Mouse (Mus musculus): ENCODE measurements at regions not wholly inside any gene's neighbourhood (a gene's known extent, or its start where the extent isn't known, plus 50 kb on each side); places are given as distances from the start of the nearest gene placed in this dataset.

GRCm38 (mm10) chr2:94524536-94524935 is 86.6 kb upstream of the Api5 start:
- DNase-seq (ENCODE audit: extremely low read depth, low read depth, low spot score) = peak; percentile 6
- 26% methylated on average over 6 of the region's 6 CpGs for WGBS
- no peak overlapping the region for H3K27ac ChIP-seq (replicated peaks; ENCODE audit: insufficient read depth, low read depth, low read length)
- TF ChIP-seq CTCF (IDR thresholded peaks at IDR 0.05; ENCODE audit: low read depth, low read length) (no peak), POLR2A (IDR thresholded peaks at IDR 0.05; ENCODE audit: extremely low read depth, insufficient read depth, low read length) (no peak)
- no peak overlapping the region for H3K4me3 ChIP-seq (ENCODE audit: insufficient read depth, low read depth, low read length)
- H3K9ac ChIP-seq (ENCODE audit: low read depth, low read length) = no peak overlapping the region
- no peaks in the 10 kb centered on the region for H3K79me2 ChIP-seq (ENCODE audit: control insufficient read depth, insufficient read depth, low read length)
- no peaks in the 10 kb centered on the region for H3K4me1 ChIP-seq (ENCODE audit: control insufficient read depth, insufficient read depth, low read length)
- H3K27me3 ChIP-seq (ENCODE audit: control insufficient read depth, insufficient read depth, low read length) = no peaks in the 10 kb centered on the region
- no peaks in the 10 kb centered on the region for H3K36me3 ChIP-seq (ENCODE audit: control insufficient read depth, insufficient read depth, low read length)

- Histone ChIP-seq H3K27ac (replicated peaks; ENCODE audit: insufficient read depth, low read depth, low read length) (no peak overlapping the region), H3K36me3 (ENCODE audit: control insufficient read depth, insufficient read depth, low read length) (no peaks in the 10 kb centered on the region), H3K4me1 (ENCODE audit: control insufficient read depth, insufficient read depth, low read length) (no peaks in the 10 kb centered on the region), H3K27me3 (ENCODE audit: control insufficient read depth, insufficient read depth, low read length) (no peaks in the 10 kb centered on the region; the same call in 1 of the 2 replicates), H3K9ac (ENCODE audit: low read depth, low read length) (no peak overlapping the region), H3K4me3 (ENCODE audit: insufficient read depth, low read depth, low read length) (no peak overlapping the region), H3K79me2 (ENCODE audit: control insufficient read depth, insufficient read depth, low read length) (no peaks in the 10 kb centered on the region)
- no peak for DNase-seq (ENCODE audit: extremely low read depth, low read depth, low spot score)
- 46% methylated on average over 1 of the region's 1 CpGs for WGBS
- TF ChIP-seq CTCF (IDR thresholded peaks at IDR 0.05; ENCODE audit: low read depth, low read length) = no peak
- no peak for TF ChIP-seq POLR2A (IDR thresholded peaks at IDR 0.05; ENCODE audit: extremely low read depth, insufficient read depth, low read length)
These were observed 78.9 kb upstream of the Api5 start for GRCm38 (mm10) chr2:94516866-94517265.

- H3K36me3 ChIP-seq (ENCODE audit: control insufficient read depth, insufficient read depth, low read length) = no peaks in the 10 kb centered on the region
- H3K4me1 ChIP-seq (ENCODE audit: control insufficient read depth, insufficient read depth, low read length) = no peaks in the 10 kb centered on the region
- no peak for DNase-seq (ENCODE audit: extremely low read depth, low read depth, low spot score)
- H3K4me3 ChIP-seq (ENCODE audit: insufficient read depth, low read depth, low read length) = no peak overlapping the region
- H3K9ac ChIP-seq (ENCODE audit: low read depth, low read length) = no peak overlapping the region
- 38% methylated on average over 3 of the region's 3 CpGs for WGBS
- H3K27me3 ChIP-seq (ENCODE audit: control insufficient read depth, insufficient read depth, low read length) = no peaks in the 10 kb centered on the region; the same call in 1 of the 2 replicates
- H3K27ac ChIP-seq (replicated peaks; ENCODE audit: insufficient read depth, low read depth, low read length) = no peak overlapping the region
- TF ChIP-seq POLR2A (IDR thresholded peaks at IDR 0.05; ENCODE audit: extremely low read depth, insufficient read depth, low read length) = no peak
- no peak for TF ChIP-seq CTCF (IDR thresholded peaks at IDR 0.05; ENCODE audit: low read depth, low read length)
- no peaks in the 10 kb centered on the region for H3K79me2 ChIP-seq (ENCODE audit: control insufficient read depth, insufficient read depth, low read length)
These were observed 74.1 kb upstream of the Api5 start for GRCm38 (mm10) chr2:94512027-94512426.

GRCm38 (mm10) chr2:94500649-94501048 is 62.7 kb upstream of the Api5 start:
- Histone ChIP-seq H3K4me3 (ENCODE audit: insufficient read depth, low read depth, low read length) (no peak overlapping the region), H3K36me3 (ENCODE audit: control insufficient read depth, insufficient read depth, low read length) (no peaks in the 10 kb centered on the region), H3K79me2 (ENCODE audit: control insufficient read depth, insufficient read depth, low read length) (no peaks in the 10 kb centered on the region), H3K4me1 (ENCODE audit: control insufficient read depth, insufficient read depth, low read length) (no peaks in the 10 kb centered on the region), H3K27ac (replicated peaks; ENCODE audit: insufficient read depth, low read depth, low read length) (no peak overlapping the region), H3K27me3 (ENCODE audit: control insufficient read depth, insufficient read depth, low read length) (no peaks in the 10 kb centered on the region), H3K9ac (ENCODE audit: low read depth, low read length) (no peak overlapping the region)
- TF ChIP-seq POLR2A (IDR thresholded peaks at IDR 0.05; ENCODE audit: extremely low read depth, insufficient read depth, low read length) (no peak), CTCF (IDR thresholded peaks at IDR 0.05; ENCODE audit: low read depth, low read length) (peak; percentile 21; the same call in 1 of the 2 replicates)
- no peak for DNase-seq (ENCODE audit: extremely low read depth, low read depth, low spot score)
- 24% methylated on average over 2 of the region's 2 CpGs for WGBS

- Histone ChIP-seq H3K4me1 (ENCODE audit: control insufficient read depth, insufficient read depth, low read length) (no peaks in the 10 kb centered on the region), H3K9ac (ENCODE audit: low read depth, low read length) (no peak overlapping the region), H3K27ac (replicated peaks; ENCODE audit: insufficient read depth, low read depth, low read length) (no peak overlapping the region), H3K36me3 (ENCODE audit: control insufficient read depth, insufficient read depth, low read length) (no peaks in the 10 kb centered on the region), H3K79me2 (ENCODE audit: control insufficient read depth, insufficient read depth, low read length) (no peaks in the 10 kb centered on the region), H3K4me3 (ENCODE audit: insufficient read depth, low read depth, low read length) (no peak overlapping the region), H3K27me3 (ENCODE audit: control insufficient read depth, insufficient read depth, low read length) (no peaks in the 10 kb centered on the region)
- TF ChIP-seq CTCF (IDR thresholded peaks at IDR 0.05; ENCODE audit: low read depth, low read length) (no peak), POLR2A (IDR thresholded peaks at IDR 0.05; ENCODE audit: extremely low read depth, insufficient read depth, low read length) (no peak)
- 59% methylated on average over 2 of the region's 2 CpGs for WGBS
- DNase-seq (ENCODE audit: extremely low read depth, low read depth, low spot score) = no peak
These were observed 60.6 kb upstream of the Api5 start for GRCm38 (mm10) chr2:94498516-94498915.
